Mouse (Mus musculus): ENCODE measurements at regions not wholly inside any gene's neighbourhood (a gene's known extent, or its start where the extent isn't known, plus 50 kb on each side); places are given as distances from the start of the nearest gene placed in this dataset.
A peak's percentile ranks its signal among the peaks of the same experiment; 100 is the strongest.
"Not testable (repeated sequence)": the region's sequence is repeated elsewhere in the genome, so short reads cannot be mapped to it uniquely, and the experiment has no call there.

- intact Hi-C loops (cut with DNase I): no loop called here
These were observed 229.9 kb upstream of the Zpld1 start for GRCm38 (mm10) chr16:55527680-55528079.

GRCm38 (mm10) chr16:55526230-55526842 is 228.6 kb upstream of the Zpld1 start:
- no peak for DNase-seq
- intact Hi-C loops (cut with DNase I): no loop called here

More at GRCm38 (mm10) chr16:55527680-55528079, 229.9 kb upstream of the Zpld1 start:
- no peak for DNase-seq

GRCm38 (mm10) chr16:55523264-55523663 is 225.5 kb upstream of the Zpld1 start:
- intact Hi-C loops (cut with DNase I): no loop called here
- DNase-seq: no peak

- no peak for DNase-seq
- intact Hi-C loops (cut with DNase I): no loop called here
These were observed 224.5 kb upstream of the Zpld1 start for GRCm38 (mm10) chr16:55522283-55522682.

- DNase-seq: no peak
These were observed 223.7 kb upstream of the Zpld1 start for GRCm38 (mm10) chr16:55521421-55521971.

GRCm38 (mm10) chr16:55520077-55520476 is 222.3 kb upstream of the Zpld1 start:
- no peak for DNase-seq
- intact Hi-C loops (cut with DNase I): no loop called here

More at GRCm38 (mm10) chr16:55521421-55521971, 223.7 kb upstream of the Zpld1 start:
- intact Hi-C loops (cut with DNase I): no loop called here

- intact Hi-C loops (cut with DNase I): loop anchor here (2.0 kb wide), 1 partner anchor 333 kb away; no protein-coding TSS in a partner anchor
- peak in 1 of 2 experiments; percentile 9 for DNase-seq
These were observed 221.9 kb upstream of the Zpld1 start for GRCm38 (mm10) chr16:55519646-55520045.

- no peak for DNase-seq
- intact Hi-C loops (cut with DNase I): no loop called here
These were observed 219.2 kb upstream of the Zpld1 start for GRCm38 (mm10) chr16:55516994-55517393.

GRCm38 (mm10) chr16:55515228-55515696 is 217.5 kb upstream of the Zpld1 start:
- intact Hi-C loops (cut with DNase I): no loop called here
- DNase-seq: no peak

- intact Hi-C loops (cut with DNase I): no loop called here
- no peak for DNase-seq
These were observed 216.8 kb upstream of the Zpld1 start for GRCm38 (mm10) chr16:55514448-55515200.

- intact Hi-C loops (cut with DNase I): no loop called here
- no peak for DNase-seq
These were observed 207.1 kb upstream of the Zpld1 start for GRCm38 (mm10) chr16:55504796-55505413.

GRCm38 (mm10) chr16:55504274-55504673 is 206.5 kb upstream of the Zpld1 start:
- no peak for DNase-seq
- intact Hi-C loops (cut with DNase I): no loop called here

GRCm38 (mm10) chr16:55503273-55503672 is 205.5 kb upstream of the Zpld1 start:
- peak in 1 of 2 experiments; percentile 5 for DNase-seq
- intact Hi-C loops (cut with DNase I): no loop called here

GRCm38 (mm10) chr16:55499831-55500230 is 202.0 kb upstream of the Zpld1 start:
- intact Hi-C loops (cut with DNase I); DNase-seq: not testable (repeated sequence)

GRCm38 (mm10) chr16:55495051-55495450 is 197.3 kb upstream of the Zpld1 start:
- peak in 1 of 2 experiments; percentile 7 for DNase-seq
- intact Hi-C loops (cut with DNase I): no loop called here

GRCm38 (mm10) chr16:55494162-55494561 is 196.4 kb upstream of the Zpld1 start:
- intact Hi-C loops (cut with DNase I): no loop called here
- DNase-seq: no peak

GRCm38 (mm10) chr16:55492111-55492510 is 194.3 kb upstream of the Zpld1 start:
- DNase-seq: no peak
- intact Hi-C loops (cut with DNase I): no loop called here

- no peak for DNase-seq
- intact Hi-C loops (cut with DNase I): no loop called here
These were observed 186.6 kb upstream of the Zpld1 start for GRCm38 (mm10) chr16:55484391-55484790.

GRCm38 (mm10) chr16:55480745-55481144 is 183.0 kb upstream of the Zpld1 start:
- no peak for DNase-seq
- intact Hi-C loops (cut with DNase I): loop anchor here (1.0 kb wide), 1 partner anchor 373 kb away; no protein-coding TSS in a partner anchor

GRCm38 (mm10) chr16:55480304-55480703 is 182.5 kb upstream of the Zpld1 start:
- DNase-seq: peak in 1 of 2 experiments; percentile 6
- intact Hi-C loops (cut with DNase I): loop anchor here (1.0 kb wide), 1 partner anchor 373 kb away; no protein-coding TSS in a partner anchor

Measured in heart, postnatal 14 days (tissue).